Mouse (Mus musculus): ENCODE results near the gene Ikzf4.

GRCm38 (mm10) chr10:128592797-128593196 lies 53.0 kb downstream of the Ikzf4 start:
- TF ChIP-seq POU5F1 (IDR thresholded peaks at IDR 0.05; ENCODE audit: borderline replicate concordance, low read length) (no peak), CTCF (conservative IDR thresholded peaks at IDR 0.05; ENCODE audit: low read length) (no peak)

Data from E14TG2a.4 (cell line).